Mouse (Mus musculus) lung, postnatal 0 days (tissue): ENCODE measurements at regions not wholly inside any gene's neighbourhood (a gene's known extent, or its start where the extent isn't known, plus 50 kb on each side); places are given as distances from the start of the nearest gene placed in this dataset.

ENCODE experiments used
- ATAC-seq: fragments of 200-750 bp; cut with Nextera tagmentation; 2 replicates; pipeline ENCODE4 v1.8.0; 2017; ENCODE audit warnings: moderate library complexity
- DNase-seq: peaks from one replicate; pipeline ENCODE4 v3.0.0-alpha.2; 2016; ENCODE audit warnings: low spot score
- H3K27ac ChIP-seq: fragments of 300-500 bp; sonication (generic); 2 replicates; pipeline ENCODE4 v1.5.1; 2014; ENCODE audit warnings: antibody characterized with exemption, mild to moderate bottlenecking, low read length, mixed read lengths
- H3K27me3 ChIP-seq: fragments of 300-500 bp; sonication (generic); replicated peaks from 2 replicates; pipeline ENCODE4 v1.6.1; 2014; ENCODE audit warnings: low read length, mixed read lengths; ENCODE audit not compliant: insufficient read depth
- H3K36me3 ChIP-seq: fragments of 300-500 bp; sonication (generic); 2 replicates; pipeline ENCODE4 v1.6.1; 2014; ENCODE audit warnings: low read length, mixed read lengths; ENCODE audit not compliant: insufficient read depth
- H3K4me1 ChIP-seq: fragments of 300-500 bp; sonication (generic); 2 replicates; pipeline ENCODE4 v1.6.1; 2014; ENCODE audit warnings: antibody characterized with exemption, low read depth, low read length, mixed read lengths; ENCODE audit not compliant: insufficient read depth
- H3K4me2 ChIP-seq: fragments of 300-500 bp; sonication (generic); replicated peaks from 2 replicates; pipeline ENCODE4 v1.6.1; 2014; ENCODE audit warnings: low read depth, mild to moderate bottlenecking, low read length, moderate library complexity, mixed read lengths
- H3K4me3 ChIP-seq: fragments of 300-500 bp; sonication (generic); 2 replicates; pipeline ENCODE4 v1.5.1; 2014; ENCODE audit warnings: low read depth, low read length
- H3K9ac ChIP-seq: fragments of 300-500 bp; sonication (generic); replicated peaks from 2 replicates; pipeline ENCODE4 v1.6.1; 2014; ENCODE audit warnings: low read depth, mild to moderate bottlenecking
- H3K9me3 ChIP-seq: fragments of 300-500 bp; sonication (generic); 2 replicates; pipeline ENCODE4 v1.6.1; 2016; ENCODE audit warnings: low read length, mixed read lengths
- CTCF ChIP-seq: IDR thresholded peaks from 2 replicates; pipeline ENCODE4 v1.5.1; 2016; ENCODE audit warnings: antibody characterized with exemption, mild to moderate bottlenecking
- EP300 ChIP-seq: IDR thresholded peaks from 2 replicates; pipeline ENCODE4 v1.6.1; 2016; ENCODE audit warnings: antibody characterized with exemption, mild to moderate bottlenecking, control low read depth
- WGBS: fragments of 180-500 bp; shearing (Covaris S2); extraction: QIAGEN DNeasy Blood & Tissue Kit; methylation state at CpG from one replicate; pipeline ENCODE4 v1.1.7; 2014; 5-methylcytosine and 5-hydroxymethylcytosine counted together

GRCm38 (mm10) chr3:8123141-8123540 is 1486.7 kb downstream of the Zfp704 start:
- TF ChIP-seq EP300, result no peak
- no peak for TF ChIP-seq CTCF

GRCm38 (mm10) chr3:8098291-8098690 is 1478.0 kb upstream of the 1700008P02Rik start:
- no peak for ATAC-seq
- Histone ChIP-seq H3K4me3 (no peak overlapping the region), H3K9ac (no peak overlapping the region), H3K4me2 (no peak overlapping the region), H3K27me3 (no peaks in the 10 kb centered on the region), H3K9me3 (no peaks in the 10 kb centered on the region), H3K4me1 (no peaks in the 10 kb centered on the region), H3K27ac (no peak overlapping the region), H3K36me3 (no peaks in the 10 kb centered on the region)
- DNase-seq, result no peak
- 53% methylated on average over 1 of the region's 1 CpGs for WGBS
- no peak for TF ChIP-seq CTCF
- no peak for TF ChIP-seq EP300

More at GRCm38 (mm10) chr3:8123141-8123540, 1486.7 kb downstream of the Zfp704 start:
- Histone ChIP-seq H3K27me3 (no peaks in the 10 kb centered on the region), H3K4me3 (no peak overlapping the region), H3K9me3 (no peaks in the 10 kb centered on the region), H3K4me1 (no peaks in the 10 kb centered on the region), H3K27ac (no peak overlapping the region), H3K36me3 (no peaks in the 10 kb centered on the region), H3K9ac (no peak overlapping the region), H3K4me2 (no peak overlapping the region)
- DNase-seq, result no peak
- no peak for ATAC-seq
- 44% methylated on average over 3 of the region's 3 CpGs for WGBS

GRCm38 (mm10) chr3:8084749-8085148 is 1464.5 kb upstream of the 1700008P02Rik start:
- DNase-seq (no peak), ATAC-seq (no peak)
- TF ChIP-seq CTCF (no peak), EP300 (no peak)
- no peak overlapping the region for H3K27ac ChIP-seq
- no peak overlapping the region for H3K9ac ChIP-seq
- WGBS, result 40% methylated on average over 2 of the region's 2 CpGs
- H3K27me3 ChIP-seq, result no peaks in the 10 kb centered on the region
- no peaks in the 10 kb centered on the region for H3K4me1 ChIP-seq
- H3K4me3 ChIP-seq, result no peak overlapping the region
- H3K9me3 ChIP-seq, result no peaks in the 10 kb centered on the region
- H3K4me2 ChIP-seq, result no peak overlapping the region
- H3K36me3 ChIP-seq, result no peaks in the 10 kb centered on the region

GRCm38 (mm10) chr3:8053711-8054110 is 1433.5 kb upstream of the 1700008P02Rik start:
- Histone ChIP-seq H3K9me3 (no peaks in the 10 kb centered on the region), H3K9ac (no peak overlapping the region), H3K4me2 (no peak overlapping the region), H3K27me3 (no peaks in the 10 kb centered on the region), H3K4me3 (no peak overlapping the region), H3K27ac (no peak overlapping the region), H3K4me1 (no peaks in the 10 kb centered on the region), H3K36me3 (no peaks in the 10 kb centered on the region)
- TF ChIP-seq EP300, result no peak
- no peak for TF ChIP-seq CTCF
- DNase-seq (no peak), ATAC-seq (no peak)

- Histone ChIP-seq H3K4me2 (no peak overlapping the region), H3K9me3 (no peaks in the 10 kb centered on the region), H3K4me3 (no peak overlapping the region), H3K4me1 (no peaks in the 10 kb centered on the region), H3K27me3 (no peaks in the 10 kb centered on the region), H3K27ac (no peak overlapping the region), H3K9ac (no peak overlapping the region), H3K36me3 (no peaks in the 10 kb centered on the region)
- 80% methylated on average over 4 of the region's 4 CpGs for WGBS
- TF ChIP-seq CTCF, result no peak
- TF ChIP-seq EP300, result no peak
- ATAC-seq (no peak), DNase-seq (no peak)
Observed at GRCm38 (mm10) chr3:8051167-8051566, 1430.9 kb upstream of the 1700008P02Rik start.

GRCm38 (mm10) chr3:8049706-8050105 is 1429.5 kb upstream of the 1700008P02Rik start:
- 64% methylated on average over 1 of the region's 1 CpGs for WGBS

GRCm38 (mm10) chr3:8046348-8046747 is 1426.1 kb upstream of the 1700008P02Rik start:
- WGBS, result 33% methylated on average over 3 of the region's 3 CpGs
- no peak for DNase-seq
- H3K27me3 ChIP-seq, result no peaks in the 10 kb centered on the region

More at GRCm38 (mm10) chr3:8049706-8050105, 1429.5 kb upstream of the 1700008P02Rik start:
- Histone ChIP-seq H3K4me2 (no peak overlapping the region), H3K9me3 (no peaks in the 10 kb centered on the region), H3K4me1 (no peaks in the 10 kb centered on the region), H3K27ac (no peak overlapping the region), H3K27me3 (no peaks in the 10 kb centered on the region), H3K9ac (no peak overlapping the region), H3K36me3 (no peaks in the 10 kb centered on the region), H3K4me3 (no peak overlapping the region)
- ATAC-seq, result no peak
- no peak for DNase-seq
- TF ChIP-seq EP300, result no peak
- no peak for TF ChIP-seq CTCF

More at GRCm38 (mm10) chr3:8046348-8046747, 1426.1 kb upstream of the 1700008P02Rik start:
- Histone ChIP-seq H3K4me1 (no peaks in the 10 kb centered on the region), H3K9me3 (no peaks in the 10 kb centered on the region), H3K4me2 (no peak overlapping the region), H3K27ac (no peak overlapping the region), H3K36me3 (no peaks in the 10 kb centered on the region), H3K9ac (no peak overlapping the region), H3K4me3 (no peak overlapping the region)
- no peak for ATAC-seq
- TF ChIP-seq CTCF (no peak), EP300 (no peak)
